Comparison of ENCODE assay signal across 20 mouse cellular contexts in genomic region chr15:89496131-89496530, GRCm38 (mm10). TPM values are rescaled to one million over a fixed set of nuclear protein-coding genes. Genes with fewer than 3 reads are reported as not detected.
DNase-seq lines count a peak whose midpoint lies in the region; ATAC-seq and TF ChIP-seq lines count a peak whose summit lies in the region.
"Had no signal": no experiment of that assay in that cellular context is flagged by ENCODE, and none has a peak within 500 bp of the region (broad histone marks: within the 10 kb centered on the region; RNA-seq: fewer than 3 reads in every experiment).

No protein-coding gene starts in this region.

- DNase-seq in gastrocnemius, adult 2 months, result no peak
- DNase-seq in gastrocnemius, postnatal 10 days, result no peak
- no peak for DNase-seq in left cerebral cortex, adult 2 months (ENCODE audit: extremely low spot score in 1 of 2, low spot score in 2 of 2)
- no peak for DNase-seq in left cerebral cortex, postnatal 25 days (ENCODE audit: low spot score in 2 of 2)
- peak; percentile 45 for DNase-seq in ES-CJ7 (ENCODE audit: low read depth, low spot score)
- DNase-seq in liver, embryonic 11.5 days (ENCODE audit: low spot score), result no peak
- no peak for DNase-seq in cerebellum, adult 2 months
- DNase-seq: adrenal gland, postnatal 25 days; cerebellum, adult 9-11 months; embryo, embryonic 11 days; gastrocnemius, postnatal 14 days; kidney, adult 8-10 months; kidney, postnatal 4 days; lung, adult 2 months; thymus, postnatal 25 days had no signal

- no peak for TF ChIP-seq CTCF in gastrocnemius, adult 2 months (IDR thresholded peaks at IDR 0.05)
- TF ChIP-seq CTCF in left cerebral cortex, adult 2 months (IDR thresholded peaks at IDR 0.05), result no peak
- TF ChIP-seq CTCF in cerebellum, adult 2 months (IDR thresholded peaks at IDR 0.05; ENCODE audit: borderline replicate concordance, insufficient read depth, low read depth, low read length), result no peak

- no peaks in the 10 kb centered on the region; the same call in 1 of the 2 replicates for H3K9me3 ChIP-seq in hindbrain, embryonic 12.5 days (replicated peaks)
- no peaks in the 10 kb centered on the region for H3K9me3 ChIP-seq in liver, embryonic 11.5 days (ENCODE audit: control insufficient read depth, low read length)
- H3K9me3 ChIP-seq: heart, embryonic 12.5 days had no signal

- ATAC-seq in hindbrain, embryonic 12.5 days (ENCODE audit: low FRiP score), result no peak
- ATAC-seq in liver, embryonic 11.5 days (replicated peaks; ENCODE audit: low FRiP score), result no peak

- intact Hi-C loops in gastrocnemius, adult 2 months (cut with DNase I), result loop anchor here (2.0 kb wide), 1 partner anchor 13 kb away; no protein-coding TSS in a partner anchor
- intact Hi-C loops in left cerebral cortex, adult 2 months (cut with DNase I), result loop anchor here (5.0 kb wide), 1 partner anchor 36 kb away; no protein-coding TSS in a partner anchor
- intact Hi-C loops in left cerebral cortex, postnatal 25 days (cut with DNase I), result no loop called here

- H3K36me3 ChIP-seq in hindbrain, embryonic 12.5 days, result no peaks in the 10 kb centered on the region
- no peaks in the 10 kb centered on the region for H3K36me3 ChIP-seq in liver, embryonic 11.5 days (ENCODE audit: control insufficient read depth, insufficient read depth, low read length)
- H3K36me3 ChIP-seq: heart, embryonic 12.5 days had no signal

- WGBS in hindbrain, embryonic 12.5 days, result 19% methylated on average over 4 of the region's 4 CpGs
- WGBS in liver, embryonic 11.5 days, result 76% methylated on average over 4 of the region's 4 CpGs
- WGBS in cerebellum, adult 2 months, result 45% methylated on average over 4 of the region's 4 CpGs

- no peak for TF ChIP-seq POLR2A in cerebellum, adult 2 months (IDR thresholded peaks at IDR 0.05; ENCODE audit: borderline replicate concordance, insufficient read depth, low read length)

- no peak overlapping the region for H3K4me2 ChIP-seq in hindbrain, embryonic 12.5 days (replicated peaks)
- H3K4me2 ChIP-seq in liver, embryonic 11.5 days, result no peak overlapping the region
- H3K4me2 ChIP-seq: heart, embryonic 12.5 days had no signal

- H3K27ac ChIP-seq in gastrocnemius, adult 2 months, result peak overlapping the region; percentile 84
- peak overlapping the region; percentile 30; the same call in 1 of the 2 replicates for H3K27ac ChIP-seq in left cerebral cortex, adult 2 months
- H3K27ac ChIP-seq in hindbrain, embryonic 12.5 days, result no peak overlapping the region
- H3K27ac ChIP-seq in liver, embryonic 11.5 days (ENCODE audit: low read depth, low read length), result no peak overlapping the region
- no peak overlapping the region for H3K27ac ChIP-seq in cerebellum, adult 2 months (ENCODE audit: insufficient read depth, low read length)
- H3K27ac ChIP-seq: macrophage had no signal

- H3K4me3 ChIP-seq in gastrocnemius, adult 2 months, result no peak overlapping the region
- no peak overlapping the region for H3K4me3 ChIP-seq in left cerebral cortex, adult 2 months
- no peak overlapping the region for H3K4me3 ChIP-seq in hindbrain, embryonic 12.5 days
- no peak overlapping the region for H3K4me3 ChIP-seq in liver, embryonic 11.5 days (ENCODE audit: low read depth, low read length)
- H3K4me3 ChIP-seq in cerebellum, adult 2 months (replicated peaks; ENCODE audit: insufficient read depth, low read depth, low read length), result no peak overlapping the region
- H3K4me3 ChIP-seq: heart, embryonic 12.5 days; myocyte had no signal

- peaks cover 36% of the 10 kb centered on the region for H3K4me1 ChIP-seq in hindbrain, embryonic 12.5 days
- peaks cover 26% of the 10 kb centered on the region for H3K4me1 ChIP-seq in liver, embryonic 11.5 days (replicated peaks; ENCODE audit: control insufficient read depth, insufficient read depth, low read length)
- peaks cover 7% of the 10 kb centered on the region; the same call in 1 of the 2 replicates for H3K4me1 ChIP-seq in cerebellum, adult 2 months (ENCODE audit: control insufficient read depth, insufficient read depth, low read length)

- peaks cover 20% of the 10 kb centered on the region for H3K27me3 ChIP-seq in hindbrain, embryonic 12.5 days
- H3K27me3 ChIP-seq in liver, embryonic 11.5 days (replicated peaks; ENCODE audit: control insufficient read depth, insufficient read depth, low read length), result peaks cover 16% of the 10 kb centered on the region
- no peaks in the 10 kb centered on the region for H3K27me3 ChIP-seq in cerebellum, adult 2 months (ENCODE audit: control insufficient read depth, insufficient read depth, low read length)

- peak overlapping the region; percentile 8; the same call in 1 of the 2 replicates for H3K9ac ChIP-seq in hindbrain, embryonic 12.5 days
- no peak overlapping the region for H3K9ac ChIP-seq in liver, embryonic 11.5 days (ENCODE audit: low read depth, low read length)
- H3K9ac ChIP-seq: heart, embryonic 12.5 days had no signal

RNA-seq across cellular contexts. Expression of gene Shank3, which starts 3.3 kb away (rescaled TPM):
- 10 to 100 TPM; 12.2 to 20.4 TPM for total RNA-seq in gastrocnemius, adult 2 months (2021)
- total RNA-seq in gastrocnemius, postnatal 10 days (2021), result 10 to 100 TPM; 24.8 to 36.1 TPM
- 100 to 1,000 TPM; 222 to 239 TPM for total RNA-seq in left cerebral cortex, adult 2 months (2021)
- 100 to 1,000 TPM; 210 to 243 TPM for total RNA-seq in left cerebral cortex, postnatal 25 days (2021)
- polyA plus RNA-seq in hindbrain, embryonic 12.5 days (2016; fragmentation: Nextera tagmentation; extraction: Ambion mirVana), result 7.5 and 8.1 TPM in 2 replicates
- 1.1 and 1.7 TPM in 2 replicates for polyA plus RNA-seq in liver, embryonic 11.5 days (2014; fragmentation: Nextera tagmentation; extraction: Ambion mirVana)
- 84.7 and 97.2 TPM in 2 replicates for polyA plus RNA-seq in cerebellum, adult 2 months (2012; rRNA removed)
- polyA plus RNA-seq: macrophage had no signal

RNA-seq across cellular contexts. Expression of gene Arsa, which starts 18.9 kb away (rescaled TPM):
- 1 to 10 TPM; 3.0 to 4.6 TPM for total RNA-seq in gastrocnemius, adult 2 months (2021)
- 10 to 100 TPM in 1 of 2 experiments, 1 to 10 TPM in 1; 6.5 to 11.0 TPM for total RNA-seq in gastrocnemius, postnatal 10 days (2021)
- total RNA-seq in left cerebral cortex, adult 2 months (2021), result 10 to 100 TPM; 32.0 to 33.0 TPM
- 10 to 100 TPM; 30.4 to 32.5 TPM for total RNA-seq in left cerebral cortex, postnatal 25 days (2021)
- 19.5 and 19.8 TPM in 2 replicates for polyA plus RNA-seq in hindbrain, embryonic 12.5 days (2016; fragmentation: Nextera tagmentation; extraction: Ambion mirVana)
- 8.6 and 9.0 TPM in 2 replicates for polyA plus RNA-seq in liver, embryonic 11.5 days (2014; fragmentation: Nextera tagmentation; extraction: Ambion mirVana)
- polyA plus RNA-seq in cerebellum, adult 2 months (2012; rRNA removed), result 39.2 and 40.9 TPM in 2 replicates

RNA-seq across cellular contexts. Expression of gene Mapk8ip2, which starts 42.4 kb away (rescaled TPM):
- under 1 TPM; 0.08 to 0.25 TPM for total RNA-seq in gastrocnemius, adult 2 months (2021)
- total RNA-seq in gastrocnemius, postnatal 10 days (2021), result under 1 TPM; 0.23 to 0.26 TPM
- 100 to 1,000 TPM; 227 to 234 TPM for total RNA-seq in left cerebral cortex, adult 2 months (2021)
- 100 to 1,000 TPM; 201 to 242 TPM for total RNA-seq in left cerebral cortex, postnatal 25 days (2021)
- polyA plus RNA-seq in hindbrain, embryonic 12.5 days (2016; fragmentation: Nextera tagmentation; extraction: Ambion mirVana), result 53.3 and 56.7 TPM in 2 replicates
- polyA plus RNA-seq in liver, embryonic 11.5 days (2014; fragmentation: Nextera tagmentation; extraction: Ambion mirVana), result 0.26 and 0.36 TPM in 2 replicates
- polyA plus RNA-seq in cerebellum, adult 2 months (2012; rRNA removed), result 192 and 195 TPM in 2 replicates
- total RNA-seq: liver, adult 2 months had no signal
- polyA plus RNA-seq: macrophage had no signal

Comparison
In these comparisons a context has a peak if more than half of its experiments do, and no peak if none do; other contexts are left out.
1. H3K27ac ChIP-seq: peak in gastrocnemius, adult 2 months (single experiment) and left cerebral cortex, adult 2 months (single experiment); none in hindbrain, embryonic 12.5 days (single experiment), liver, embryonic 11.5 days (single experiment) and cerebellum, adult 2 months (single experiment).
2. RNA of gene Shank3, which starts 3.3 kb away (total RNA-seq): 210 to 243 TPM in left cerebral cortex, postnatal 25 days and 222 to 239 TPM in left cerebral cortex, adult 2 months; 24.8 to 36.1 TPM in gastrocnemius, postnatal 10 days and 12.2 to 20.4 TPM in gastrocnemius, adult 2 months; every median in the first group is over 4 times any median in the second.
3. RNA of gene Mapk8ip2, which starts 42.4 kb away (total RNA-seq): 201 to 242 TPM in left cerebral cortex, postnatal 25 days and 227 to 234 TPM in left cerebral cortex, adult 2 months; 0.23 to 0.26 TPM in gastrocnemius, postnatal 10 days and 0.08 to 0.25 TPM in gastrocnemius, adult 2 months; every median in the first group is over 100 times any median in the second.